Mouse (Mus musculus) hindbrain, postnatal 0 days (tissue): ENCODE results near the gene Cend1. TPM values are rescaled to one million over a fixed set of nuclear protein-coding genes. Genes with fewer than 3 reads are reported as not detected.

Source experiments
- ATAC-seq: fragments of 200-750 bp; cut with Nextera tagmentation; 2 replicates; pipeline ENCODE4 v1.8.0; 2017; ENCODE audit warnings: mild to moderate bottlenecking, moderate TSS enrichment, moderate library complexity
- DNase-seq: peaks from one replicate; pipeline ENCODE4 v3.0.0-alpha.2; 2015; ENCODE audit warnings: low spot score
- H3K27ac ChIP-seq: fragments of 300-500 bp; sonication (generic); 2 replicates; pipeline ENCODE4 v1.5.1; 2014; ENCODE audit warnings: mild to moderate bottlenecking
- H3K27me3 ChIP-seq: fragments of 300-500 bp; sonication (generic); 2 replicates; pipeline ENCODE4 v1.6.1; 2014; ENCODE audit warnings: low read length, mixed read lengths; ENCODE audit not compliant: insufficient read depth
- H3K36me3 ChIP-seq: fragments of 300-500 bp; sonication (generic); 2 replicates; pipeline ENCODE4 v1.6.1; 2014; ENCODE audit warnings: low read length, mixed read lengths; ENCODE audit not compliant: insufficient read depth
- H3K4me1 ChIP-seq: fragments of 300-500 bp; sonication (generic); 2 replicates; pipeline ENCODE4 v1.6.1; 2014; ENCODE audit warnings: antibody characterized with exemption, low read length, mixed read lengths; ENCODE audit not compliant: insufficient read depth
- H3K4me2 ChIP-seq: fragments of 300-500 bp; sonication (generic); 2 replicates; pipeline ENCODE4 v1.6.1; 2014; ENCODE audit warnings: low read depth, mild to moderate bottlenecking, low read length, moderate library complexity, mixed read lengths
- H3K4me3 ChIP-seq: fragments of 300-500 bp; sonication (generic); 2 replicates; pipeline ENCODE4 v1.5.1; 2014; ENCODE audit warnings: low read length
- H3K9ac ChIP-seq: fragments of 300-500 bp; sonication (generic); replicated peaks from 2 replicates; pipeline ENCODE4 v1.6.1; 2014; ENCODE audit warnings: mild to moderate bottlenecking, low read length, moderate library complexity, mixed read lengths
- H3K9me3 ChIP-seq: fragments of 300-500 bp; sonication (generic); 2 replicates; pipeline ENCODE4 v1.6.1; 2016; ENCODE audit warnings: low read length, mixed read lengths
- CTCF ChIP-seq: IDR thresholded peaks from 2 replicates; pipeline ENCODE4 v1.5.1; 2016; ENCODE audit warnings: antibody characterized with exemption, control low read depth, low read depth
- WGBS: fragments of 180-500 bp; shearing (Covaris S2); extraction: QIAGEN DNeasy Blood & Tissue Kit; methylation state at CpG from one replicate; pipeline ENCODE4 v1.1.7; 2014; 5-methylcytosine and 5-hydroxymethylcytosine counted together
- polyA plus RNA-seq: library from polyadenylated mRNA; unstranded; fragments of >200 nt; fragmentation: Nextera tagmentation; extraction: Ambion mirVana; gene quantifications from 2 replicates; pipeline ENCODE4 v1.2.1, GENCODE M21; 2015
- total RNA-seq: library from RNA; depleted of rRNA; stranded (reverse); fragments of >200 nt; gene quantifications from 2 replicates; pipeline ENCODE4 v1.2.3, GENCODE M21; 2014

The Cend1 gene
- total and polyA plus RNA-seq, 2 experiments from 2014 or later: 246 to 255 TPM

GRCm38 (mm10) chr7:141429840-141430584, 721 bp upstream of the Cend1 start:
- DNase-seq (no peak), ATAC-seq (no peak)
- H3K9ac ChIP-seq: no peak overlapping the region

GRCm38 (mm10) chr7:141428701-141429100, 590 bp downstream of the Cend1 start:
- Histone ChIP-seq H3K36me3 (peaks cover 16% of the 10 kb centered on the region; the same call in 1 of the 2 replicates), H3K4me1 (peaks cover 8% of the 10 kb centered on the region; the same call in 1 of the 2 replicates), H3K27ac (peak overlapping the region; percentile 88), H3K9ac (peak overlapping the region; percentile 72), H3K4me2 (peak overlapping the region; percentile 66), H3K9me3 (no peaks in the 10 kb centered on the region), H3K4me3 (peak overlapping the region; percentile 46), H3K27me3 (no peaks in the 10 kb centered on the region)
- 53% methylated on average over 5 of the region's 5 CpGs for WGBS
- ATAC-seq (no peak; the same call in 1 of the 2 replicates), DNase-seq (peak; percentile 28)
- no peak for TF ChIP-seq CTCF

More at GRCm38 (mm10) chr7:141429840-141430584, 721 bp upstream of the Cend1 start:
- 57% methylated on average over 9 of the region's 9 CpGs for WGBS
- Histone ChIP-seq H3K4me2 (peak overlapping the region; percentile 66), H3K27me3 (no peaks in the 10 kb centered on the region), H3K4me3 (no peak overlapping the region; the same call in 1 of the 2 replicates), H3K9me3 (no peaks in the 10 kb centered on the region), H3K27ac (peak overlapping the region; percentile 88), H3K36me3 (peaks cover 16% of the 10 kb centered on the region; the same call in 1 of the 2 replicates), H3K4me1 (peaks cover 15% of the 10 kb centered on the region; the same call in 1 of the 2 replicates)
- no peak for TF ChIP-seq CTCF

GRCm38 (mm10) chr7:141426948-141427730, 2.2 kb downstream of the Cend1 start:
- DNase-seq (no peak), ATAC-seq (no peak)
- peaks cover 14% of the 10 kb centered on the region; the same call in 1 of the 2 replicates for H3K36me3 ChIP-seq
- no peak overlapping the region for H3K4me2 ChIP-seq
- H3K27ac ChIP-seq: no peak overlapping the region
- no peaks in the 10 kb centered on the region for H3K27me3 ChIP-seq
- no peaks in the 10 kb centered on the region for H3K9me3 ChIP-seq
- no peak overlapping the region for H3K4me3 ChIP-seq
- no peaks in the 10 kb centered on the region for H3K4me1 ChIP-seq
- no peak overlapping the region for H3K9ac ChIP-seq
- no peak for TF ChIP-seq CTCF
- 87% methylated on average over 12 of the region's 12 CpGs for WGBS

GRCm38 (mm10) chr7:141423811-141424210, 5.5 kb downstream of the Cend1 start:
- Histone ChIP-seq H3K27me3 (no peaks in the 10 kb centered on the region), H3K4me1 (no peaks in the 10 kb centered on the region), H3K4me3 (no peak overlapping the region), H3K9me3 (no peaks in the 10 kb centered on the region), H3K9ac (no peak overlapping the region), H3K27ac (no peak overlapping the region), H3K36me3 (no peaks in the 10 kb centered on the region), H3K4me2 (no peak overlapping the region)
- DNase-seq (no peak), ATAC-seq (no peak)
- no peak for TF ChIP-seq CTCF
- WGBS: 79% methylated on average over 4 of the region's 4 CpGs

- H3K27me3 ChIP-seq: no peaks in the 10 kb centered on the region
- no peak overlapping the region for H3K4me2 ChIP-seq
- WGBS: 86% methylated on average over 9 of the region's 9 CpGs
- H3K9ac ChIP-seq: no peak overlapping the region
- H3K4me1 ChIP-seq: no peaks in the 10 kb centered on the region
- H3K4me3 ChIP-seq: no peak overlapping the region
- ATAC-seq: no peak
- no peaks in the 10 kb centered on the region for H3K9me3 ChIP-seq
- TF ChIP-seq CTCF: no peak
- no peaks in the 10 kb centered on the region for H3K36me3 ChIP-seq
- no peak overlapping the region for H3K27ac ChIP-seq
- DNase-seq: no peak
Observed at GRCm38 (mm10) chr7:141420030-141420702, 9.1 kb downstream of the Cend1 start.

- Histone ChIP-seq H3K36me3 (no peaks in the 10 kb centered on the region), H3K4me1 (no peaks in the 10 kb centered on the region), H3K27ac (no peak overlapping the region), H3K4me2 (no peak overlapping the region), H3K9ac (no peak overlapping the region), H3K9me3 (no peaks in the 10 kb centered on the region), H3K4me3 (no peak overlapping the region), H3K27me3 (no peaks in the 10 kb centered on the region)
- ATAC-seq (no peak), DNase-seq (peak; percentile 33)
- TF ChIP-seq CTCF: no peak
- 62% methylated on average over 7 of the region's 7 CpGs for WGBS
Observed at GRCm38 (mm10) chr7:141418970-141419369, 10.3 kb downstream of the Cend1 start.
